Mouse (Mus musculus) urinary bladder, adult 18-20 months (tissue): ENCODE results near the gene Bex1.
A peak's percentile ranks its signal among the peaks of the same experiment; 100 is the strongest.
"Not testable (repeated sequence)": the region's sequence is repeated elsewhere in the genome, so short reads cannot be mapped to it uniquely, and the experiment has no call there.

Experiments
- DNase-seq, 2 experiments: peaks; one replicate each; pipeline ENCODE4 v3.0.0; 2022; ENCODE audit warnings: low spot score in 2 of 2, mixed read lengths in 2 of 2

The Bex1 gene

GRCm38 (mm10) chrX:136214729-136215677 lies at the start of gene Bex1, which contains the start of gene Tceal7:
Gene Bex1 (minus strand): TSS chrX:136215513.
Gene Tceal7 (plus strand): TSS chrX:136214779.
- DNase-seq: not testable (repeated sequence)

- no peak for DNase-seq
Measured at GRCm38 (mm10) chrX:136252023-136252729, 36.9 kb upstream of the Bex1 start.

- DNase-seq: no peak
Measured at GRCm38 (mm10) chrX:136249671-136250070, 34.4 kb upstream of the Bex1 start.

- DNase-seq: no peak
Measured at GRCm38 (mm10) chrX:136248811-136249210, 33.5 kb upstream of the Bex1 start.

GRCm38 (mm10) chrX:136245521-136246071 lies 30.3 kb upstream of the Bex1 start:
- no peak for DNase-seq

- DNase-seq: peak; percentile 38 to 60
Measured at GRCm38 (mm10) chrX:136244574-136245229, 29.4 kb upstream of the Bex1 start, which contains the start of gene Tceal9. Gene Tceal9 (plus strand): TSS chrX:136245079.

- DNase-seq: no peak
Measured at GRCm38 (mm10) chrX:136243181-136243580, 27.9 kb upstream of the Bex1 start.

- DNase-seq: no peak
Measured at GRCm38 (mm10) chrX:136238118-136238517, 22.8 kb upstream of the Bex1 start.

GRCm38 (mm10) chrX:136227768-136228167 lies 12.5 kb upstream of the Bex1 start:
- no peak for DNase-seq

GRCm38 (mm10) chrX:136223714-136224113 lies 8.4 kb upstream of the Bex1 start:
- no peak for DNase-seq

- DNase-seq: no peak
Measured at GRCm38 (mm10) chrX:136216303-136216702, 990 bp upstream of the Bex1 start.

GRCm38 (mm10) chrX:136213396-136213795 lies 1.9 kb downstream of the Bex1 start:
- no peak for DNase-seq

GRCm38 (mm10) chrX:136204406-136204805 lies 10.9 kb downstream of the Bex1 start:
- no peak for DNase-seq

GRCm38 (mm10) chrX:136203664-136204066 lies 11.6 kb downstream of the Bex1 start, which contains the start of gene Tceal5:
Gene Tceal5 (minus strand): TSS chrX:136203876.
- peak; percentile 3 to 9 for DNase-seq

- DNase-seq: no peak
Measured at GRCm38 (mm10) chrX:136203257-136203656, 12.1 kb downstream of the Bex1 start.

GRCm38 (mm10) chrX:136196873-136197272 lies 18.4 kb downstream of the Bex1 start:
- DNase-seq: no peak

GRCm38 (mm10) chrX:136195193-136195944 lies 19.9 kb downstream of the Bex1 start:
- DNase-seq: no peak

- no peak for DNase-seq
Measured at GRCm38 (mm10) chrX:136183107-136183506, 32.2 kb downstream of the Bex1 start.

GRCm38 (mm10) chrX:136180897-136181553 lies 34.3 kb downstream of the Bex1 start:
- DNase-seq: no peak

- no peak for DNase-seq
Measured at GRCm38 (mm10) chrX:136172786-136173185, 42.5 kb downstream of the Bex1 start.
